Mouse (Mus musculus): Measurements from ENCODE around the gene Ctrb1.

DNA sequence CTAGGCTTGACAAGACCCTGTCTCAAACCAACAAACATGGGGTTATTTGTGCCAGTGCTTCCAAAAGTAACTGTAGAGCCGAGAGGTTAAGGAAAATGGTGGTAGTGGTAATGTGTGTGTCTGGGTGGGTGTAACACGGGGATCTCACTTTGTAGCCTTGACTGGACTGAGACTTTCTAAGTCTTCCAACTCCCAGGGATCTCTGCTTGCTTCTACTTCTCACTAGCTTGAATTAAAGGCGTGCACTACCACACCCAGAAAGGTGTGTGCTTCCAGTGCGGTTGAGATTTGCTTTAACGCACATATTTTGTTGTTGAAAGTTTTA lies 47.9 kb downstream of the Ctrb1 start:
- TF ChIP-seq CTCF (IDR thresholded peaks at IDR 0.05; ENCODE audit: low read depth) (no peak), EP300 (IDR thresholded peaks at IDR 0.05; ENCODE audit: low read depth) (no peak)

Measured in heart, postnatal 0 days (tissue).